Comparison of ENCODE assay signal across 8 mouse cellular contexts in genomic region chr7:37343691-37344233, GRCm38 (mm10).
DNase-seq lines count a peak whose midpoint lies in the region; ATAC-seq lines count a peak whose summit lies in the region.

No protein-coding gene starts in this region.

- peak overlapping the region; percentile 63 for H3K4me2 ChIP-seq in heart, embryonic 16.5 days (ENCODE audit: low read depth, low read length)
- H3K4me2 ChIP-seq in hindbrain, embryonic 16.5 days (ENCODE audit: low read length) = peak overlapping the region; percentile 69
- H3K4me2 ChIP-seq in midbrain, embryonic 14.5 days (ENCODE audit: low read length) = peak overlapping the region; percentile 60

- WGBS in heart, embryonic 16.5 days = 43% methylated on average over 18 of the region's 18 CpGs
- WGBS in embryonic facial prominence, embryonic 10.5 days = 29% methylated on average over 18 of the region's 18 CpGs
- WGBS in hindbrain, embryonic 16.5 days = 19% methylated on average over 18 of the region's 18 CpGs
- WGBS in midbrain, embryonic 14.5 days = 22% methylated on average over 18 of the region's 18 CpGs

- DNase-seq in heart, adult 18-20 months = no peak
- DNase-seq in embryonic facial prominence, embryonic 10.5 days (ENCODE audit: low spot score) = peak; percentile 29
- no peak for DNase-seq in midbrain, embryonic 14.5 days
- DNase-seq in layer of hippocampus, adult 8-10 months (ENCODE audit: low spot score in 2 of 2) = no peak
- DNase-seq in urinary bladder, postnatal 10 days (ENCODE audit: low spot score) = no peak

- H3K9me3 ChIP-seq in heart, embryonic 16.5 days (replicated peaks; ENCODE audit: control insufficient read depth, low read length) = no peaks in the 10 kb centered on the region
- no peaks in the 10 kb centered on the region for H3K9me3 ChIP-seq in embryonic facial prominence, embryonic 10.5 days
- no peaks in the 10 kb centered on the region for H3K9me3 ChIP-seq in hindbrain, embryonic 16.5 days (ENCODE audit: control insufficient read depth, low read length)
- H3K9me3 ChIP-seq in midbrain, embryonic 14.5 days (ENCODE audit: control insufficient read depth, low read length) = no peaks in the 10 kb centered on the region

- no peaks in the 10 kb centered on the region for H3K4me1 ChIP-seq in heart, embryonic 16.5 days (ENCODE audit: control insufficient read depth, insufficient read depth, low read length)
- H3K4me1 ChIP-seq in embryonic facial prominence, embryonic 10.5 days = peaks cover 27% of the 10 kb centered on the region
- H3K4me1 ChIP-seq in hindbrain, embryonic 16.5 days (ENCODE audit: control insufficient read depth, insufficient read depth, low read depth, low read length) = peaks cover 21% of the 10 kb centered on the region
- H3K4me1 ChIP-seq in midbrain, embryonic 14.5 days (ENCODE audit: control insufficient read depth, insufficient read depth, low read length) = peaks cover 15% of the 10 kb centered on the region

- no peak overlapping the region for H3K4me3 ChIP-seq in heart, embryonic 16.5 days (ENCODE audit: low read length)
- peak overlapping the region; percentile 49 for H3K4me3 ChIP-seq in embryonic facial prominence, embryonic 10.5 days
- H3K4me3 ChIP-seq in hindbrain, embryonic 16.5 days (ENCODE audit: low read length) = peak overlapping the region; percentile 37; the same call in 1 of the 2 replicates
- no peak overlapping the region for H3K4me3 ChIP-seq in midbrain, embryonic 14.5 days (replicated peaks; ENCODE audit: low read depth, low read length)

- no peaks in the 10 kb centered on the region for H3K36me3 ChIP-seq in heart, embryonic 16.5 days (ENCODE audit: control insufficient read depth, insufficient read depth)
- no peaks in the 10 kb centered on the region for H3K36me3 ChIP-seq in embryonic facial prominence, embryonic 10.5 days (replicated peaks)
- H3K36me3 ChIP-seq in hindbrain, embryonic 16.5 days (ENCODE audit: control insufficient read depth, insufficient read depth, low read length) = no peaks in the 10 kb centered on the region
- no peaks in the 10 kb centered on the region for H3K36me3 ChIP-seq in midbrain, embryonic 14.5 days (ENCODE audit: control insufficient read depth, insufficient read depth, low read length)

- no peak overlapping the region for H3K9ac ChIP-seq in heart, embryonic 16.5 days (ENCODE audit: low read length)
- H3K9ac ChIP-seq in hindbrain, embryonic 16.5 days (ENCODE audit: low read depth, low read length) = peak overlapping the region; percentile 1; the same call in 1 of the 2 replicates
- H3K9ac ChIP-seq in midbrain, embryonic 14.5 days (replicated peaks; ENCODE audit: low read length) = no peak overlapping the region

- H3K27ac ChIP-seq in heart, embryonic 16.5 days (ENCODE audit: low read length) = no peak overlapping the region
- H3K27ac ChIP-seq in embryonic facial prominence, embryonic 10.5 days (replicated peaks) = peak overlapping the region; percentile 72
- H3K27ac ChIP-seq in hindbrain, embryonic 16.5 days (ENCODE audit: low read depth, low read length) = no peak overlapping the region
- H3K27ac ChIP-seq in midbrain, embryonic 14.5 days (replicated peaks; ENCODE audit: low read depth, low read length) = no peak overlapping the region

- no peak for ATAC-seq in heart, embryonic 16.5 days (replicated peaks; ENCODE audit: extremely low read depth, insufficient read depth, low FRiP score)
- 0 out of 2 replicates have a peak, but pooled peaks have one; percentile 22 for ATAC-seq in hindbrain, embryonic 16.5 days
- ATAC-seq in midbrain, embryonic 14.5 days (ENCODE audit: low FRiP score, low TSS enrichment) = no peak
- ATAC-seq in monocyte, adult 5-6 weeks (replicated peaks; ENCODE audit: insufficient number of reproducible peaks, low FRiP score, low TSS enrichment, poor library complexity, severe bottlenecking) = no peak

- H3K27me3 ChIP-seq in heart, embryonic 16.5 days (ENCODE audit: control insufficient read depth, insufficient read depth, low read length) = peaks cover 27% of the 10 kb centered on the region
- peaks cover 78% of the 10 kb centered on the region for H3K27me3 ChIP-seq in embryonic facial prominence, embryonic 10.5 days (replicated peaks; ENCODE audit: low read depth, poor library complexity, severe bottlenecking)
- no peaks in the 10 kb centered on the region for H3K27me3 ChIP-seq in hindbrain, embryonic 16.5 days (replicated peaks; ENCODE audit: control insufficient read depth, insufficient read depth, low read length)
- no peaks in the 10 kb centered on the region for H3K27me3 ChIP-seq in midbrain, embryonic 14.5 days (ENCODE audit: control insufficient read depth, insufficient read depth, low read length)

Comparison
In these comparisons a context has a peak if more than half of its experiments do, and no peak if none do; other contexts are left out.
1. H3K4me3 ChIP-seq: peak in embryonic facial prominence, embryonic 10.5 days (single experiment) and hindbrain, embryonic 16.5 days (single experiment); none in heart, embryonic 16.5 days (single experiment) and midbrain, embryonic 14.5 days (single experiment).
2. Peak in every context shown above with its lines, with median percentiles within 50 percentile points of each other: H3K4me2 ChIP-seq.